Mouse (Mus musculus): ENCODE data around the gene Tpbg. TPM values are rescaled to one million over a fixed set of nuclear protein-coding genes. Genes with fewer than 3 reads are reported as not detected.
A peak's percentile ranks its signal among the peaks of the same experiment; 100 is the strongest.

Tpbg gene
- polyA plus RNA-seq, 1 experiment from 2014 or later: 12.0 TPM

- Histone ChIP-seq H3K4me1 (peaks cover 39% of the 10 kb centered on the region), H3K4me2 (replicated peaks) (peak overlapping the region; percentile 99), H3K27ac (replicated peaks) (no peak overlapping the region), H3K4me3 (peak overlapping the region; percentile 53), H3K36me3 (no peaks in the 10 kb centered on the region), H3K9me3 (no peaks in the 10 kb centered on the region), H3K27me3 (0 out of 2 replicates have a peak, but pooled peaks cover 2% of the 10 kb centered on the region), H3K9ac (replicated peaks) (peak overlapping the region; percentile 71)
- 58% methylated on average over 9 of the region's 9 CpGs for WGBS
- no peak for ATAC-seq (replicated peaks)
These were observed 2.4 kb downstream of the Tpbg start for GRCm38 (mm10) chr9:85844647-85844983.

- Histone ChIP-seq H3K36me3 (no peaks in the 10 kb centered on the region), H3K27ac (replicated peaks) (no peak overlapping the region), H3K4me1 (peaks cover 39% of the 10 kb centered on the region), H3K9me3 (no peaks in the 10 kb centered on the region), H3K4me3 (no peak overlapping the region), H3K4me2 (replicated peaks) (no peak overlapping the region), H3K9ac (replicated peaks) (no peak overlapping the region), H3K27me3 (0 out of 2 replicates have a peak, but pooled peaks cover 2% of the 10 kb centered on the region)
- WGBS: 39% methylated on average over 2 of the region's 2 CpGs
- no peak for ATAC-seq (replicated peaks)
These were observed 4.0 kb downstream of the Tpbg start for GRCm38 (mm10) chr9:85846186-85846585.

- Histone ChIP-seq H3K9me3 (no peaks in the 10 kb centered on the region), H3K27me3 (no peaks in the 10 kb centered on the region), H3K27ac (replicated peaks) (no peak overlapping the region), H3K4me3 (no peak overlapping the region), H3K4me2 (replicated peaks) (no peak overlapping the region), H3K4me1 (no peaks in the 10 kb centered on the region), H3K9ac (replicated peaks) (no peak overlapping the region), H3K36me3 (no peaks in the 10 kb centered on the region)
- WGBS: 92% methylated on average over 4 of the region's 4 CpGs
- ATAC-seq (replicated peaks): no peak
These were observed 12.6 kb downstream of the Tpbg start for GRCm38 (mm10) chr9:85854780-85855179.

- Histone ChIP-seq H3K4me2 (replicated peaks) (no peak overlapping the region), H3K36me3 (no peaks in the 10 kb centered on the region), H3K4me1 (0 out of 2 replicates have a peak, but pooled peaks cover 4% of the 10 kb centered on the region), H3K4me3 (no peak overlapping the region), H3K27ac (replicated peaks) (no peak overlapping the region), H3K27me3 (no peaks in the 10 kb centered on the region), H3K9me3 (no peaks in the 10 kb centered on the region), H3K9ac (replicated peaks) (no peak overlapping the region)
- no peak for ATAC-seq (replicated peaks)
- WGBS: 67% methylated on average over 6 of the region's 6 CpGs
These were observed 14.3 kb downstream of the Tpbg start for GRCm38 (mm10) chr9:85856511-85856910.

GRCm38 (mm10) chr9:85861065-85861464 lies 18.9 kb downstream of the Tpbg start:
- Histone ChIP-seq H3K4me3 (no peak overlapping the region), H3K36me3 (no peaks in the 10 kb centered on the region), H3K4me2 (replicated peaks) (no peak overlapping the region), H3K9me3 (no peaks in the 10 kb centered on the region), H3K27ac (replicated peaks) (no peak overlapping the region), H3K9ac (replicated peaks) (no peak overlapping the region), H3K27me3 (no peaks in the 10 kb centered on the region), H3K4me1 (0 out of 2 replicates have a peak, but pooled peaks cover 6% of the 10 kb centered on the region)
- ATAC-seq (replicated peaks): peak; percentile 49
- WGBS: 19% methylated on average over 4 of the region's 4 CpGs

- Histone ChIP-seq H3K36me3 (no peaks in the 10 kb centered on the region), H3K27ac (replicated peaks) (no peak overlapping the region), H3K4me3 (no peak overlapping the region), H3K4me1 (0 out of 2 replicates have a peak, but pooled peaks cover 6% of the 10 kb centered on the region), H3K4me2 (replicated peaks) (no peak overlapping the region), H3K9ac (replicated peaks) (no peak overlapping the region), H3K9me3 (no peaks in the 10 kb centered on the region), H3K27me3 (no peaks in the 10 kb centered on the region)
- no peak for ATAC-seq (replicated peaks)
- WGBS: 49% methylated on average over 6 of the region's 6 CpGs
These were observed 20.4 kb downstream of the Tpbg start for GRCm38 (mm10) chr9:85862562-85862961.

- Histone ChIP-seq H3K27ac (replicated peaks) (no peak overlapping the region), H3K4me1 (no peaks in the 10 kb centered on the region), H3K4me3 (no peak overlapping the region), H3K27me3 (no peaks in the 10 kb centered on the region), H3K36me3 (no peaks in the 10 kb centered on the region), H3K9me3 (no peaks in the 10 kb centered on the region), H3K4me2 (replicated peaks) (no peak overlapping the region), H3K9ac (replicated peaks) (no peak overlapping the region)
- no peak for ATAC-seq (replicated peaks)
- WGBS: 77% methylated on average over 7 of the region's 7 CpGs
These were observed 30.7 kb downstream of the Tpbg start for GRCm38 (mm10) chr9:85872908-85873307.

- H3K4me3 ChIP-seq: no peak overlapping the region
- H3K9ac ChIP-seq (replicated peaks): no peak overlapping the region
- 67% methylated on average over 5 of the region's 5 CpGs for WGBS
- no peak overlapping the region for H3K4me2 ChIP-seq (replicated peaks)
- H3K27ac ChIP-seq (replicated peaks): no peak overlapping the region
- no peaks in the 10 kb centered on the region for H3K27me3 ChIP-seq
- H3K9me3 ChIP-seq: no peaks in the 10 kb centered on the region
- no peaks in the 10 kb centered on the region for H3K36me3 ChIP-seq
- H3K4me1 ChIP-seq: no peaks in the 10 kb centered on the region
- ATAC-seq (replicated peaks): no peak
These were observed 51.5 kb downstream of the Tpbg start for GRCm38 (mm10) chr9:85893681-85894080.

Other genes starting within 250 kb of the Tpbg start
- 32.8 and 33.5 TPM in 2 replicates for gene Ibtk, start 93.0 kb upstream of the Tpbg start, polyA plus RNA-seq (2015; fragmentation: Nextera tagmentation; extraction: Ambion mirVana)